In the genomic region with DNA sequence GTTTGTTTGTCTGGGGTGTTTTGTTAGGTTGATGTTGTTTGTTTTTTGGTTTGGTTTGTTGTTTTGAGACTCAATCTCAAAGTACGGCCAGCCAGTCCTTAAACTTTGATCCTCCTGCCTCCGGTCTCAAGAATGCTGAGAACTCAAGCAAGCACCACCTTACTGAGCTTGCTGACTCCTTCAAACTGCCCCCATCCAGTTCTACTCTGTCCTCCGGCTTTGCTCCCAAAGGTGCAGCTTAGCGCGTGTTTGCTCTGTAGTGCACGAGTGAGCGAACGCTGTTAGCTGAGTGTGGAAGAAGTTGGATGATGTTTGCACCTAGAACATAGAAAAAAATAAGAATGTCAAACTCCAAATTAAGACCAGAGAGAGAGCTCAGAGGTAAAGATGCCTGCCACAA, we compare ENCODE assay signal across 25 mouse cellular contexts. TPM values are rescaled to one million over a fixed set of nuclear protein-coding genes. Genes with fewer than 3 reads are reported as not detected.
A peak's percentile ranks its signal among the peaks of the same experiment; 100 is the strongest.
DNase-seq lines count a peak whose midpoint lies in the region; TF ChIP-seq lines count a peak whose summit lies in the region.
"Had no signal": no experiment of that assay in that cellular context is flagged by ENCODE, and none has a peak within 500 bp of the region (broad histone marks: within the 10 kb centered on the region; RNA-seq: fewer than 3 reads in every experiment).

No protein-coding gene starts in this region.

- no peak for TF ChIP-seq CTCF in layer of hippocampus, adult 2 months (conservative IDR thresholded peaks at IDR 0.05)

- H3K27ac ChIP-seq in layer of hippocampus, adult 2 months = peak overlapping the region; percentile 90
- H3K27ac ChIP-seq: embryonic facial prominence, embryonic 13.5 days; embryonic facial prominence, embryonic 15.5 days; forebrain, embryonic 10.5 days; forebrain, embryonic 12.5 days had no signal

- peak; percentile 22 for DNase-seq in kidney, postnatal 10 days
- DNase-seq in kidney, adult 8-10 months = no peak
- no peak for DNase-seq in layer of hippocampus, adult 2 months (ENCODE audit: low spot score in 2 of 2)
- DNase-seq in layer of hippocampus, adult 18-20 months (ENCODE audit: low spot score in 2 of 2) = no peak
- peak; percentile 75 for DNase-seq in yolk sac, embryonic 10.5 days (ENCODE audit: low spot score)
- no peak for DNase-seq in retina, postnatal 1 day
- DNase-seq: adrenal gland, adult 2 months; adrenal gland, postnatal 10 days; adrenal gland, postnatal 25 days; cerebellum, adult 11 months; cerebellum, adult 18-20 months; cerebellum, adult 8-10 months; cerebellum, adult 9-11 months; cerebellum, postnatal 14 days; cerebellum, postnatal 36 days; embryo, embryonic 11 days had no signal

- H3K4me3 ChIP-seq in layer of hippocampus, adult 2 months = no peak overlapping the region
- H3K4me3 ChIP-seq: embryonic facial prominence, embryonic 13.5 days; embryonic facial prominence, embryonic 15.5 days; erythroblast, embryonic 14.5 days; forebrain, embryonic 10.5 days; forebrain, embryonic 12.5 days had no signal

RNA-seq across cellular contexts. Expression of a gene that starts 14.5 kb away (rescaled TPM):
- total RNA-seq in layer of hippocampus, adult 2 months (2021) = not detected
- not detected for total RNA-seq in layer of hippocampus, adult 18-20 months (2021)
- total RNA-seq: adrenal gland, adult 2 months; adrenal gland, postnatal 10 days; adrenal gland, postnatal 25 days; adrenal gland, postnatal 4 days; common myeloid progenitor, adult 5-6 weeks; ES-E14; MEL had no signal

RNA-seq across cellular contexts. Expression of a gene that starts 26.9 kb away (rescaled TPM):
- 100 to 1,000 TPM; 393 to 396 TPM for total RNA-seq in layer of hippocampus, adult 2 months (2021)
- total RNA-seq in layer of hippocampus, adult 18-20 months (2021) = 100 to 1,000 TPM; 376 to 401 TPM

RNA-seq across cellular contexts. Expression of a gene that starts 55.2 kb away (rescaled TPM):
- not detected for total RNA-seq in layer of hippocampus, adult 2 months (2021)
- total RNA-seq in layer of hippocampus, adult 18-20 months (2021) = not detected
- total RNA-seq: adrenal gland, postnatal 25 days had no signal

Comparison
In these comparisons a context has a peak if more than half of its experiments do, and no peak if none do; other contexts are left out.
1. DNase-seq: peak in kidney, postnatal 10 days (single experiment) and yolk sac, embryonic 10.5 days (single experiment); none in kidney, adult 8-10 months (0 of 2), layer of hippocampus, adult 2 months (0 of 2), layer of hippocampus, adult 18-20 months (0 of 2) and retina, postnatal 1 day (single experiment).